Mouse (Mus musculus) embryonic facial prominence, embryonic 14.5 days (tissue): ENCODE data around the gene Hmcn1. TPM values are rescaled to one million over a fixed set of nuclear protein-coding genes. Genes with fewer than 3 reads are reported as not detected.
A peak's percentile ranks its signal among the peaks of the same experiment; 100 is the strongest.

Experiments used
- ATAC-seq: fragments of 200-750 bp; cut with Nextera tagmentation; 2 replicates; pipeline ENCODE4 v1.8.0; 2017; ENCODE audit warnings: low read depth, moderate number of reproducible peaks, moderate TSS enrichment
- DNase-seq: peaks from one replicate; pipeline ENCODE4 v3.0.0-alpha.2; 2015; ENCODE audit warnings: low spot score
- H3K27ac ChIP-seq: fragments of 300-500 bp; sonication (generic); replicated peaks from 2 replicates; pipeline ENCODE4 v1.5.1; 2014; ENCODE audit warnings: low read depth, mild to moderate bottlenecking, low read length, moderate library complexity
- H3K27me3 ChIP-seq: fragments of 300-500 bp; sonication (generic); replicated peaks from 2 replicates; pipeline ENCODE4 v1.6.1; 2014; ENCODE audit warnings: low read length; ENCODE audit not compliant: control insufficient read depth, insufficient read depth
- H3K36me3 ChIP-seq: fragments of 300-500 bp; sonication (generic); 2 replicates; pipeline ENCODE4 v1.6.1; 2014; ENCODE audit warnings: low read length, mixed read lengths; ENCODE audit not compliant: control insufficient read depth, insufficient read depth
- H3K4me1 ChIP-seq: fragments of 300-500 bp; sonication (generic); 2 replicates; pipeline ENCODE4 v1.6.1; 2014; ENCODE audit warnings: antibody characterized with exemption, low read length; ENCODE audit not compliant: control insufficient read depth, insufficient read depth
- H3K4me2 ChIP-seq: fragments of 300-500 bp; sonication (generic); 2 replicates; pipeline ENCODE4 v1.6.1; 2014; ENCODE audit warnings: low read depth, mild to moderate bottlenecking, low read length, moderate library complexity, mixed read lengths
- H3K4me3 ChIP-seq: fragments of 300-500 bp; sonication (generic); 2 replicates; pipeline ENCODE4 v1.5.1; 2014; ENCODE audit warnings: low read depth, mild to moderate bottlenecking, low read length
- H3K9ac ChIP-seq: fragments of 300-500 bp; sonication (generic); 2 replicates; pipeline ENCODE4 v1.6.1; 2014; ENCODE audit warnings: low read depth, mild to moderate bottlenecking, low read length, moderate library complexity, mixed read lengths
- H3K9me3 ChIP-seq: fragments of 300-500 bp; sonication (generic); 2 replicates; pipeline ENCODE4 v1.6.1; 2016; ENCODE audit warnings: low read length; ENCODE audit not compliant: control insufficient read depth
- WGBS: fragments of 180-500 bp; shearing (Covaris S2); extraction: QIAGEN DNeasy Blood & Tissue Kit; methylation state at CpG from one replicate; pipeline ENCODE4 v1.1.7; 2014; 5-methylcytosine and 5-hydroxymethylcytosine counted together
- polyA plus RNA-seq: library from polyadenylated mRNA; unstranded; fragments of >200 nt; fragmentation: Nextera tagmentation; extraction: Ambion mirVana; gene quantifications from 2 replicates; pipeline ENCODE4 v1.2.1, GENCODE M21; 2014

Hmcn1 gene
- polyA plus RNA-seq, 1 experiment from 2014 or later = 30.7 TPM

DNA sequence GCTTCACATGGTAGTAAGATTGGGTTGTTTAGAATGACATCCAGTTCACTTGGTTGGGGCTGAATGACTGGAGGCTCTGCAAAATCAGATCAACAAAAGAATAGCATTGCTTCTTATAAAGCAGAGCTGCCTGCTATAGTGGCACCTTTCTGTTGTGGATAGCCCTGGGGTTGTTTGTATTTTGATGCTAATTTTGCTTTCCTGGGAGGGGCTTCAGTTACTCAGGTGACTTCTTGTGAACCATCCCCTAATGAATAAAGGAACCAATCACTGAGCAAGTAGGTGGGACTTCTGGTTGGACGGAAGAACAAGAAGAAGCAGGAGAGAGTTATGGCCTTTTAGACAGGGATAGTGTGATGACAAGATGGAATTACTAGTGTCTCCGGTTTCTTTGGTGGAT is 370.0 kb downstream of the Hmcn1 start:
- Histone ChIP-seq H3K4me2 (no peak overlapping the region), H3K4me1 (0 out of 2 replicates have a peak, but pooled peaks cover 3% of the 10 kb centered on the region), H3K27ac (no peak overlapping the region), H3K9ac (no peak overlapping the region), H3K4me3 (no peak overlapping the region), H3K9me3 (no peaks in the 10 kb centered on the region), H3K27me3 (no peaks in the 10 kb centered on the region), H3K36me3 (peaks cover 44% of the 10 kb centered on the region)
- DNase-seq (no peak), ATAC-seq (no peak)
- 100% methylated on average over 2 of the region's 2 CpGs for WGBS

DNA sequence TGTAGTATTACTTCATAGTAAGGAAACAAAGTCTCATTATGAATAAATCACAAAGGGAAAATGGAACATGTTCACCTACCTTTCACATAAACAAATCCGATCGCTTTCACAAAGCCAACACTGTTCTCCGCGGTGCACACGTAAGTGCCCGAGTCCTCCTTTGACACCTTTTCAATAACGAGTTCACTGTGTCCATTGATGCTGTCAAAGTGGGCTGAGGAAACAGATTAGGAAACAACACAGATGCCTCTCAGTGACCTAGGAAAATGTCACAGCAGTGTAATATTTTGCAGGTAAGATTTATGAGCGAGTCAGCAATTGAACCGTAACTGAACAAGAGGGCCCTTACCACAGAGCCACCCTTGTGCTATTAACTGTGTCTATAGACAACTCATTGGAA is 382.7 kb downstream of the Hmcn1 start:
- DNase-seq = no peak
- Histone ChIP-seq H3K4me2 (no peak overlapping the region), H3K27me3 (no peaks in the 10 kb centered on the region), H3K36me3 (peaks cover 39% of the 10 kb centered on the region), H3K27ac (no peak overlapping the region), H3K4me3 (no peak overlapping the region), H3K9me3 (no peaks in the 10 kb centered on the region), H3K9ac (no peak overlapping the region), H3K4me1 (no peaks in the 10 kb centered on the region)
- no peak for ATAC-seq
- WGBS = 85% methylated on average over 9 of the region's 9 CpGs

GRCm38 (mm10) chr1:150606173-150606572 is 387.1 kb downstream of the Hmcn1 start:
- no peak for DNase-seq
- Histone ChIP-seq H3K27me3 (no peaks in the 10 kb centered on the region), H3K9me3 (no peaks in the 10 kb centered on the region), H3K4me3 (no peak overlapping the region), H3K4me2 (no peak overlapping the region), H3K27ac (no peak overlapping the region), H3K36me3 (peaks cover 34% of the 10 kb centered on the region), H3K9ac (no peak overlapping the region), H3K4me1 (no peaks in the 10 kb centered on the region)
- WGBS = 93% methylated on average over 4 of the region's 4 CpGs
- ATAC-seq = no peak

DNA sequence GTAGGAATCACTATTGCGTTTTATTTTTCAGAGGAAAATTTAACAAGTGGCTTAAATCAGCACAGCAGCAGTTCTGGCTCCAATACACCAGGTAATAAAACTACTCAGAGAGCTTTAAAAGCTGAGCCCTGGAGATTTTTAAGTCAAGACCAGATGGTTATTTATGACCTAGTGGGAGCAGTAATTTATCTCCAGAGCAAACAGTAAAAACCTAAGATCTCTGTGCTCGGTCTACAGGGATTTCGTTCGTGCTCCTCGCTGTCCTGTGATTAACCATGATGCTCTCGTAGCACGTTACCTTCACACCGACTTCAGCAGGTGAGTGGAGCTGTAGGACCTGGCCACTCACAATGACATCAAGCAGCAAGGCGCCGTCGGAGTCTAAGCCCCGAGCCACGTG is 399.6 kb downstream of the Hmcn1 start:
- Histone ChIP-seq H3K9me3 (no peaks in the 10 kb centered on the region), H3K4me1 (no peaks in the 10 kb centered on the region), H3K4me3 (no peak overlapping the region), H3K27ac (no peak overlapping the region), H3K9ac (no peak overlapping the region), H3K27me3 (no peaks in the 10 kb centered on the region), H3K36me3 (peaks cover 44% of the 10 kb centered on the region), H3K4me2 (no peak overlapping the region)
- DNase-seq = no peak
- WGBS = 86% methylated on average over 13 of the region's 13 CpGs
- ATAC-seq = no peak

- 28% methylated on average over 2 of the region's 2 CpGs for WGBS
- no peak for ATAC-seq
- Histone ChIP-seq H3K4me1 (no peaks in the 10 kb centered on the region), H3K4me3 (no peak overlapping the region), H3K27me3 (no peaks in the 10 kb centered on the region), H3K36me3 (peaks cover 40% of the 10 kb centered on the region), H3K27ac (no peak overlapping the region), H3K9ac (no peak overlapping the region), H3K4me2 (no peak overlapping the region), H3K9me3 (no peaks in the 10 kb centered on the region)
- DNase-seq = peak; percentile 38
These were observed 402.0 kb downstream of the Hmcn1 start for GRCm38 (mm10) chr1:150591253-150591652.

DNA sequence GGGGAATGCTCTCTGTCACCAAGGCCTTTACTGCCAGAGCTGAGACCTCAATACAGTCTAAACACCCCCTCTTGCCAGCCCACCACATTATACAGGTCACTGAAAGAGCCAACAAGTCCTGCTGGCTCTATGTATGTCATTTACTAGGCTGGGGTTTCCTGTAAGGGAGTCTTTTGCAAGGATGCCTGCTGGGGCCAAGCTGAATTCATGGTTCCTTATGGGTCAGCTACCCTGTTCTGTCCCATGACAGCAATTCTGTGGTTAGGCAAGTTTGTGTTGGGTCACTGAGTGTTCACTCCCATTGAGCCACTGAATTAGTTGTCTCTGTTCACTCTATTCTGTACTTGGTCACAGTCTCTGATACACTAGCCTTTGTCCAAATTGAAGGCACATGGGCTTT is 405.8 kb downstream of the Hmcn1 start:
- peak; percentile 16 for DNase-seq

GRCm38 (mm10) chr1:150584477-150584876 is 408.8 kb downstream of the Hmcn1 start:
- no peak overlapping the region for H3K4me2 ChIP-seq
- H3K9ac ChIP-seq = no peak overlapping the region
- no peak overlapping the region for H3K4me3 ChIP-seq
- 86% methylated on average over 2 of the region's 2 CpGs for WGBS
- no peaks in the 10 kb centered on the region for H3K27me3 ChIP-seq
- H3K4me1 ChIP-seq = no peaks in the 10 kb centered on the region
- DNase-seq (no peak), ATAC-seq (no peak)
- H3K9me3 ChIP-seq = no peaks in the 10 kb centered on the region
- peaks cover 60% of the 10 kb centered on the region; the same call in 1 of the 2 replicates for H3K36me3 ChIP-seq
- no peak overlapping the region for H3K27ac ChIP-seq

More for the DNA sequence above, 405.8 kb downstream of the Hmcn1 start:
- H3K27me3 ChIP-seq = no peaks in the 10 kb centered on the region
- peaks cover 40% of the 10 kb centered on the region; the same call in 1 of the 2 replicates for H3K36me3 ChIP-seq
- no peaks in the 10 kb centered on the region for H3K4me1 ChIP-seq
- no peak overlapping the region for H3K9ac ChIP-seq
- no peaks in the 10 kb centered on the region for H3K9me3 ChIP-seq
- ATAC-seq = no peak; the same call in 1 of the 2 replicates
- H3K4me2 ChIP-seq = no peak overlapping the region
- H3K4me3 ChIP-seq = no peak overlapping the region
- H3K27ac ChIP-seq = no peak overlapping the region

GRCm38 (mm10) chr1:150583734-150584133 is 409.5 kb downstream of the Hmcn1 start:
- ATAC-seq (no peak), DNase-seq (no peak)
- H3K27ac ChIP-seq = no peak overlapping the region
- H3K9ac ChIP-seq = no peak overlapping the region
- H3K27me3 ChIP-seq = no peaks in the 10 kb centered on the region
- 60% methylated on average over 8 of the region's 8 CpGs for WGBS
- H3K4me1 ChIP-seq = no peaks in the 10 kb centered on the region
- peaks cover 60% of the 10 kb centered on the region; the same call in 1 of the 2 replicates for H3K36me3 ChIP-seq
- no peaks in the 10 kb centered on the region for H3K9me3 ChIP-seq
- H3K4me2 ChIP-seq = no peak overlapping the region
- no peak overlapping the region for H3K4me3 ChIP-seq

DNA sequence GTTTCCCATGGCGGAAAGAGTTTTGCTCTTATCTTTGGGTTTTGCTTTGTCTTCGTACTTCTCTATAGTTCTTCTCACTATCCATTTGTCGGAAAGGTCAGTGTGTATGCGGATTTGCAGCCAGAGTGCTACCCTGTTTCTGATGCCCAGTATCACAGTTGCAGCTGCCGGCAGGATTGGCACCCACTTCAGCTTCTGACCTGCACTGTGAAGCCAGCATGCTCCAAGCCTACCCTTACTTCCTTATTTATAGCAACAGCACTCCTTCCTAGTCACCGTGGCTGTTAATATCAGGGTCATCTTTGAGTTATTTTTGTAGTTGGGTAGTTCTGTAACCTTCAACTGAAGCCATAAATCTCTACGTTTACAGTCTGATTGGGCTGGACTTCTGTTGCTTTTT is 412.7 kb downstream of the Hmcn1 start:
- no peak for ATAC-seq
- Histone ChIP-seq H3K9ac (no peak overlapping the region), H3K4me2 (no peak overlapping the region), H3K4me1 (no peaks in the 10 kb centered on the region), H3K9me3 (no peaks in the 10 kb centered on the region), H3K4me3 (no peak overlapping the region), H3K27me3 (no peaks in the 10 kb centered on the region), H3K27ac (no peak overlapping the region), H3K36me3 (peaks cover 43% of the 10 kb centered on the region)
- no peak for DNase-seq
- WGBS = 87% methylated on average over 7 of the region's 7 CpGs
